Mouse (Mus musculus): ENCODE measurements around the gene Cdh4. TPM values are rescaled to one million over a fixed set of nuclear protein-coding genes. Genes with fewer than 3 reads are reported as not detected.

The Cdh4 gene
- polyA plus RNA-seq, 1 experiment from 2014 or later: 2.5 TPM

DNA sequence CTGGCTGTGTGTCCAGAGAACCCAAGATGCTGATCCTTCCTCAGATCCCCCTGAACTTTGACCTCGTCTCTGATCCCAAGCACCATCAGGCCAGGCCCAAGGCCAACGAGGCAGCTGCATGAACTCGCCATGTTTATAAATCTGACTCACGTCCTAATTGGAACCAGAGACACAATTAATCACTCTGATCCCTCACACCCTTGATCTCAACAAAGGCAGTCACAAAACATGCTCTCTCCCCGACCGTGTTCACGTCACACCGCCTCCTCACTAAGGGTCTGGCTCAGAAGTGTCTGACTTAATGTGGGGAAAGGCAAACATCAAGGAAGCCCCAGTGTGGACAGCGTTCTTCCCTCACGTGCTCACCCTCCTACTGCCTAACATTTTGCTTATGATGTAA lies 188.5 kb downstream of the Cdh4 start:
- Histone ChIP-seq H3K9me3 (ENCODE audit: control insufficient read depth, low read depth, low read length) (no peaks in the 10 kb centered on the region), H3K4me3 (ENCODE audit: low read depth, low read length) (no peak overlapping the region), H3K9ac (replicated peaks; ENCODE audit: low read depth, low read length) (no peak overlapping the region), H3K4me1 (ENCODE audit: control insufficient read depth, insufficient read depth, low read length) (no peaks in the 10 kb centered on the region), H3K36me3 (ENCODE audit: control insufficient read depth, insufficient read depth, low read length) (no peaks in the 10 kb centered on the region), H3K27me3 (ENCODE audit: control insufficient read depth, insufficient read depth, low read length) (no peaks in the 10 kb centered on the region), H3K4me2 (replicated peaks; ENCODE audit: low read depth, low read length) (no peak overlapping the region), H3K27ac (ENCODE audit: low read length) (no peak overlapping the region)
- no peak for ATAC-seq (ENCODE audit: insufficient number of reproducible peaks, insufficient read depth, low FRiP score, low read depth)
- 31% methylated on average over 10 of the region's 10 CpGs for WGBS

DNA sequence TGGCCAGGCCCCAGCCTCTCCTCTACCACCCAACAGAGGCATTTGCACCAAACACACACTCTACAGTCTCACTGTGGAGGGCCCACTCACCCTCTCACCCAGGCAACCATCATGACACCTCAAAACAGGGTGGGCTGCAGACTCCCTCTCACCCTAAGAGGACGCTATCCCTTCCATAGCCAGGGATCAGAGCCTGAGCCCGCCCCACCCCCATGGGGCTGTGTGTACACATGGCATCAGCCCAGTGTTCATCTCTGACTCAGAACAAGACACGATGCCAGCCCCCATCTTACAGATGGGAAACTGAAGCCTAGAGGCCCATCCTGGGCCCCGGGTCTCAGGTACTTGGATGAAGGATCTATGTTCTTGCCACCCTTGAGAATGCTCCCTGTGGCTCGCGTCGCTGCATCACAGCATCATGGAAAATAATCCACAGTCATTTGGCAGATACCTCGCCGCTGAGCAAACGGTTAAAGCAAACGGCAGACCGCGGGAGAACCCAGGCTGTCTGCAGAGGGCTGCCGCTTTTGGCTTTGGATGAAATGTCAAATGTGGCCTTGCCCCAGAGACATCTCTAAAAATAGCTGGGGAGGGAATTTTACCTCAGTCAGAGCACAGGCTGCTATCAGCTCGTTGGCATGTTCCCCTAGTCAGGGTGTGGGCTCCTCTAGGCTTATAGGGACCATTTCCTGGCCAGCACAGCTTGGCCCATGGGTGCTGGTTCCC lies 198.5 kb downstream of the Cdh4 start:
- Histone ChIP-seq H3K4me2 (replicated peaks; ENCODE audit: low read depth, low read length) (no peak overlapping the region), H3K27ac (ENCODE audit: low read length) (no peak overlapping the region), H3K9ac (replicated peaks; ENCODE audit: low read depth, low read length) (no peak overlapping the region), H3K36me3 (ENCODE audit: control insufficient read depth, insufficient read depth, low read length) (no peaks in the 10 kb centered on the region), H3K4me1 (ENCODE audit: control insufficient read depth, insufficient read depth, low read length) (no peaks in the 10 kb centered on the region), H3K9me3 (ENCODE audit: control insufficient read depth, low read depth, low read length) (no peaks in the 10 kb centered on the region), H3K27me3 (ENCODE audit: control insufficient read depth, insufficient read depth, low read length) (no peaks in the 10 kb centered on the region), H3K4me3 (ENCODE audit: low read depth, low read length) (no peak overlapping the region)
- no peak for ATAC-seq (ENCODE audit: insufficient number of reproducible peaks, insufficient read depth, low FRiP score, low read depth)
- 73% methylated on average over 15 of the region's 15 CpGs for WGBS

DNA sequence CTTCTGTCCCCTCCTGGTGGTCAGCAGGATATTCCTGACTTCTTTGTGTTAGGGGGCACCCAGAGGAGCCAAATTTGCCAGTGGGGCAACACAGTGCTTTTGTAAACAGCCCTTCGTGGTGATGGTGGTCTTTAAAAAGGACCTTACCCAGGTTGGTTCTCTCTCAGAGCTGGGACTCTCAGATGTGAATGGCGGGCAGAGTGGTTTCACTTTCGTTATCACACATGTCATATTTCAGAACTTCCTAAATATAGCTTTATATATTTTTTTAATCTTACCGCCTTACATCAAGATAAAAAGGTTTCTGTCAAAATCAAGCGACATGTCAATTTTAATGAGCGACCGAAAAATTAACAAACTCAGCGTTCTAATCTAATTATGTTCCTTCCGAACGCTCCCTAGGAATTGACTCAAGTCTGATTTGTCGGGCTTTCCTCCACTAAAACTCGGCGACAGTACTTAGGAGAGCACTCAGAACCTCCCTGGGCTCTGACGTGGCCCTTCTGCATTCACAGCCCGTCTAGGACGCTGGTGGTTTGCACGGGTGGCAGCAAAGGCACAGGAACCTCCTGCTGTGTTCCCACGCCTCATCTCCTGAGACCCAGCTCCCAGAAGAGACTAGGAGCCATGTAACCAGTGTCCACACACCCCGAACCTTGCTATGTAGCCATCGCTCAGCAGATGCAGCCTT lies 206.5 kb downstream of the Cdh4 start:
- no peak for ATAC-seq (ENCODE audit: insufficient number of reproducible peaks, insufficient read depth, low FRiP score, low read depth)
- 83% methylated on average over 20 of the region's 20 CpGs for WGBS
- H3K4me2 ChIP-seq (replicated peaks; ENCODE audit: low read depth, low read length): no peak overlapping the region
- H3K27me3 ChIP-seq (ENCODE audit: control insufficient read depth, insufficient read depth, low read length): no peaks in the 10 kb centered on the region
- H3K27ac ChIP-seq (ENCODE audit: low read length): no peak overlapping the region
- no peaks in the 10 kb centered on the region for H3K36me3 ChIP-seq (ENCODE audit: control insufficient read depth, insufficient read depth, low read length)
- no peak overlapping the region for H3K9ac ChIP-seq (replicated peaks; ENCODE audit: low read depth, low read length)
- no peaks in the 10 kb centered on the region for H3K4me1 ChIP-seq (ENCODE audit: control insufficient read depth, insufficient read depth, low read length)
- H3K9me3 ChIP-seq (ENCODE audit: control insufficient read depth, low read depth, low read length): no peaks in the 10 kb centered on the region
- no peak overlapping the region for H3K4me3 ChIP-seq (ENCODE audit: low read depth, low read length)

DNA sequence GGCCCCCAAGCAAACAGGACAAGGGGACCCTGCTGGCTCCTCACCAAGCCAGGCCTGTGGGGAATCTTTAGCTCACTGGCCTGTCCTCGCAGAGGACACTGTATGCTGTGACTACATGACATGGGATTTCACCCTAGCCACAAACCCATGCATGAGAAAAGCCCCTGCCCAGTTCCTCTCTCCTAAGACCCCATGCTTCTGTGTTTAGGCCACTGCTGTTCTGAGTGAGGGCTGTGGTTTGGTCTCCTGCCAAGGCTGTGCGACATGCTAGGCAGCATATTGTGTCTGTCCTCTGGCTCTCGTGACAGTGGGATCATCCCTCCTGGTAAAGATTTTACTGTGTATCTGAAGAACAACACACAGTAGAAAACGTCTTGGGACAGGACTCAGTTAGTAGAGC lies 207.1 kb downstream of the Cdh4 start:
- H3K27me3 ChIP-seq (ENCODE audit: control insufficient read depth, insufficient read depth, low read length): no peaks in the 10 kb centered on the region
- H3K9ac ChIP-seq (replicated peaks; ENCODE audit: low read depth, low read length): no peak overlapping the region
- H3K36me3 ChIP-seq (ENCODE audit: control insufficient read depth, insufficient read depth, low read length): no peaks in the 10 kb centered on the region
- H3K9me3 ChIP-seq (ENCODE audit: control insufficient read depth, low read depth, low read length): no peaks in the 10 kb centered on the region
- H3K4me2 ChIP-seq (replicated peaks; ENCODE audit: low read depth, low read length): no peak overlapping the region
- H3K4me1 ChIP-seq (ENCODE audit: control insufficient read depth, insufficient read depth, low read length): no peaks in the 10 kb centered on the region
- no peak overlapping the region for H3K4me3 ChIP-seq (ENCODE audit: low read depth, low read length)
- no peak for ATAC-seq (ENCODE audit: insufficient number of reproducible peaks, insufficient read depth, low FRiP score, low read depth)
- WGBS: 63% methylated on average over 4 of the region's 4 CpGs
- no peak overlapping the region for H3K27ac ChIP-seq (ENCODE audit: low read length)

DNA sequence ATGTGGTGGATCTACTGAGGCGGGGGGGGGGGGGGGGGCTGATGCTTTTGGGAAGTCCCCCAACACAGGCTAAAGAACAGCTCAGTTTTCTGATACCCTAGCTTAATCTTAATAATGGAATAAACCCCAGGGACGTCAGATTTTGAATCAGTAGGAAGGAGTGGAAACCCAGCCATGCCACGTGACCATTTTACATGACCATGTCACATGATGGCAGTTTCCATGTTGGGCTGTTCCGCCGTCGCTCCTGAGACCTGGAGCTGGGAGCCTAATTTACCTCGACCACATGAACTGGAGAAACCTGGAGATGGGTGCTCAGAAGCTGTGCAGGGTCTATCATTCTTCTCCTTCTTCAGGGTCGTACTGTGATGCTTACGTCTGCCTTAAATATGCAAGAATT lies 207.9 kb downstream of the Cdh4 start:
- Histone ChIP-seq H3K4me2 (replicated peaks; ENCODE audit: low read depth, low read length) (no peak overlapping the region), H3K4me3 (ENCODE audit: low read depth, low read length) (no peak overlapping the region), H3K9ac (replicated peaks; ENCODE audit: low read depth, low read length) (no peak overlapping the region), H3K4me1 (ENCODE audit: control insufficient read depth, insufficient read depth, low read length) (no peaks in the 10 kb centered on the region), H3K27me3 (ENCODE audit: control insufficient read depth, insufficient read depth, low read length) (no peaks in the 10 kb centered on the region), H3K9me3 (ENCODE audit: control insufficient read depth, low read depth, low read length) (no peaks in the 10 kb centered on the region), H3K36me3 (ENCODE audit: control insufficient read depth, insufficient read depth, low read length) (no peaks in the 10 kb centered on the region), H3K27ac (ENCODE audit: low read length) (no peak overlapping the region)
- no peak for ATAC-seq (ENCODE audit: insufficient number of reproducible peaks, insufficient read depth, low FRiP score, low read depth)
- WGBS: 88% methylated on average over 9 of the region's 9 CpGs

DNA sequence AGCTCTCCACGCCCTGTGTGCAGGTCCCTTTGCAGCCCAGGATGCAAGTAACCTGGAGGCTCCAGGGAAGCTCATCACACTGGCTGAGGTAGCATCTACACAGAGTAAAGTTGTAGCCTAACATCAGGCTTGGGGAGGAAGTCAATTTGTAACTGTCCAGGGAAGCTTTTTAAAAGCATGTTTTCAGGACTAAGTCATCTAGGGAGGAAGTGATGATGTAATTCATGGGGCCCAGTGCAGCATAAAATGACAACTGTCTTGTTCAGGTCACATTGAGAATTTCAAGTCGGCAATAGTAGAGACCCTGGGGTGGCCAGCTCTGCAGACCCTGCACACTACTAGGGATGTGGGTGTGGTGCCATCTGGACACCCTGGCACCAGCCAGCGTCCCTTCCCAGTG lies 213.3 kb downstream of the Cdh4 start:
- ATAC-seq (ENCODE audit: insufficient number of reproducible peaks, insufficient read depth, low FRiP score, low read depth): no peak
- WGBS: 77% methylated on average over 3 of the region's 3 CpGs

DNA sequence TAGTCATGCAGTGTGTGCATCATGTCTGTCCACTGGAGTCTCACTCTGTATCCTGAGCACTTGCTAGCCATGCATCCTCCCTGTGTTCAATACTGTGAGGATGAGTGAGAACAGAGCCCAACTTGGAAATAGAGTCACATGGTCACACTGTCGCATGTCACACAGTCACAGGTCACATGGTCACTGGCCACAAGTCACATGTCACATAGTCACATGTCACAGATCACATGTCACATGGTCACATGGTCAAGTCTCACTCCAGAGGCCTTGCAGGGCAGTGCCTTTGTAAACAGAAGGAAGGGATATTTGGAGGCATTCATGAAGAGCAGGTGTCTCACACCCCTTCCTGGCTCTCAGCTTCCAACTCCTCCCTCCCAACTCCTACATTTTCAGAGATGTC lies 217.0 kb downstream of the Cdh4 start:
- 94% methylated on average over 1 of the region's 1 CpGs for WGBS
- Histone ChIP-seq H3K27ac (ENCODE audit: low read length) (no peak overlapping the region), H3K36me3 (ENCODE audit: control insufficient read depth, insufficient read depth, low read length) (no peaks in the 10 kb centered on the region), H3K27me3 (ENCODE audit: control insufficient read depth, insufficient read depth, low read length) (no peaks in the 10 kb centered on the region), H3K9me3 (ENCODE audit: control insufficient read depth, low read depth, low read length) (no peaks in the 10 kb centered on the region), H3K4me2 (replicated peaks; ENCODE audit: low read depth, low read length) (no peak overlapping the region), H3K4me1 (ENCODE audit: control insufficient read depth, insufficient read depth, low read length) (peaks cover 6% of the 10 kb centered on the region; the same call in 1 of the 2 replicates), H3K4me3 (ENCODE audit: low read depth, low read length) (no peak overlapping the region), H3K9ac (replicated peaks; ENCODE audit: low read depth, low read length) (no peak overlapping the region)
- ATAC-seq (ENCODE audit: insufficient number of reproducible peaks, insufficient read depth, low FRiP score, low read depth): no peak

More for the DNA sequence above, 213.3 kb downstream of the Cdh4 start:
- Histone ChIP-seq H3K4me2 (replicated peaks; ENCODE audit: low read depth, low read length) (no peak overlapping the region), H3K9ac (replicated peaks; ENCODE audit: low read depth, low read length) (no peak overlapping the region), H3K36me3 (ENCODE audit: control insufficient read depth, insufficient read depth, low read length) (no peaks in the 10 kb centered on the region), H3K9me3 (ENCODE audit: control insufficient read depth, low read depth, low read length) (no peaks in the 10 kb centered on the region), H3K4me1 (ENCODE audit: control insufficient read depth, insufficient read depth, low read length) (no peaks in the 10 kb centered on the region), H3K27ac (ENCODE audit: low read length) (no peak overlapping the region), H3K4me3 (ENCODE audit: low read depth, low read length) (no peak overlapping the region), H3K27me3 (ENCODE audit: control insufficient read depth, insufficient read depth, low read length) (no peaks in the 10 kb centered on the region)

DNA sequence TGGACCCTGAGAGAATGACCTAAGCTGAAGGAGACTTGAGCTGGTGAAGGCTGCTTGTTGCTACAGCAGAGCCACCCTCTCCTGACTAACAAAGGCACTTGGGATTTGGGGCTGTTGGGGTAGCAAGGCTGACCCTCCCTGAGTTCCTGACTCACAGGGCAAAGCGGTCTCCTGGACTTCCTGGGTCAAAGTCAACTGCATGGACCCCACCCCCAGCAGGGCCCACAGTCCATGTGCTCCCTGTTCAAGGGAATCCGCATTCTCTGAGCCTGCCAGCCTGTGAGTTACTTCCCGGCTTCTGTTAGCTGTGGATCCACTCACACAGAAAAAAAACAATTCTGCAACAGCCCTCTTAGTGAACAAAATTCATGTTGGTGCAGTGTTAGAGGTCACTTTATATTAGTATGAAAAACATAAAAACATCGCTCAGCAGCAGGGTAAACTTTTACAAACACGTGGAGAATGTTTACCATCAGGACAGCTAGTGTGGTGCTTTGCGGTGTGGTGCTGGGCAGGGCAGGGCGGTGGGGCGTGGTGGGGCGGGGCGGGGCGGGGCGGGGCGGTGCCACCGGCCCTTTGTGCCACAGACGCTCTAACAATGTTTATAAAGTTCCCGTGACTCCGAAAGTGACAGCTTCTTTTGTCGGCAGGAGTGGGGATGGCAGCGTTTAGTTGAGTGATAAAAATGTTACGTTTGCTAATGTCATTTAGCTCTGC lies 219.9 kb downstream of the Cdh4 start:
- Histone ChIP-seq H3K36me3 (ENCODE audit: control insufficient read depth, insufficient read depth, low read length) (no peaks in the 10 kb centered on the region), H3K4me3 (ENCODE audit: low read depth, low read length) (peak overlapping the region; percentile 13; the same call in 1 of the 2 replicates), H3K4me1 (ENCODE audit: control insufficient read depth, insufficient read depth, low read length) (peaks cover 6% of the 10 kb centered on the region; the same call in 1 of the 2 replicates), H3K27ac (ENCODE audit: low read length) (no peak overlapping the region), H3K9me3 (ENCODE audit: control insufficient read depth, low read depth, low read length) (no peaks in the 10 kb centered on the region), H3K9ac (replicated peaks; ENCODE audit: low read depth, low read length) (no peak overlapping the region), H3K27me3 (ENCODE audit: control insufficient read depth, insufficient read depth, low read length) (no peaks in the 10 kb centered on the region), H3K4me2 (replicated peaks; ENCODE audit: low read depth, low read length) (peak overlapping the region; percentile 40)
- 4% methylated on average over 20 of the region's 20 CpGs for WGBS
- no peak for ATAC-seq (ENCODE audit: insufficient number of reproducible peaks, insufficient read depth, low FRiP score, low read depth)

All from stomach, embryonic 14.5 days (tissue).